Mouse (Mus musculus): ENCODE results near the gene Dnm3.

The Dnm3 gene

DNA sequence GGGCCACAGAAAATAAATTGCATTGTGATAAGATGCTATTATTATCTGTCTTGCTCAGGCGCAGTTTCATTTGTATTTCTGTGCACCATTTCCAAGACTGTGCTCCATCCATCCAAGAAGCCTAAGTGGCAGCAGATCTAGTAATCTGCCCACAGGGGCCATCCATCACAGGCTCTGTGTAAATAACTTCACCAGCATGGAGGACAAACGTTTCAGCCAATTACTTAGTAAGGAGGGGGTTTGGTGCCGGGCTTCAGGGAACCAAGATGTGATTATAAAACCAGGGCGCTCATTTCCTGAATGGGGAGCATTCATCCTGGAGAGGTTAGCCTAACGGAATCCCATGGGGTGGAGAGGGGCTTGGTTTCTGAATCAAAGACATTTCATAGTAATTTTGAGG, 222.9 kb downstream of the Dnm3 start:
- DNase-seq (ENCODE audit: extremely low spot score, low read depth, low spot score): no peak

DNA sequence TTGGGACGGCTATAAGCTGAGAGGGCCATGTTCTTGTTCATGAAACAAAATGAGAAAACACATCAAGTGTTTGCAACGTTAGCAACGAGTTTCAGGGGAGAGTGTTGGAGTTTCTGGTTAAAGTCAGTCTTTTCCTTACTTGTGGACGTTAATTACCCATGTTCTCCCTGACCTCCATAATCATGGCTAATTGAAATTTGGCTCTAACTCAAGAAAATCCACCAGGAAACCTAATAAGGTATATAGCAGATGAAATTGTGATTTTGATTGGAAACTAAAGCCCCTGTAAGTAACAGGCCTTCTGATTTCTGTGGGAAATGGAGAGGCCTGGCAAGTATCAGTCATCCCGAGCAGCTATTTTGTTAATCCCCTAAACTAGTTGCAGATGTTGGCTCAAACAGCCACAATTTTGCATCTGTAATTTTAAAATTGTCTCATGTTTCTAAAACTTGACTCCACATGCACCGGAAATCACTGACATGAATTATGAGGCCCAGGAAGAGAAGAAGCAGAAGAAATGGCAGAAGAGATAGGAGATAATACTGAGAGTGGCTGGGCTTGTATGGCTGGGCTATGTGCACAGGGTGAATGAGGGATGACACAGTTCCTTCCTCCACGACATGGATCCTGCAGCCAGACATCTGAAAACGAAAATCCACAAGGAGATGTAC, 223.7 kb downstream of the Dnm3 start:
- peak; percentile 74 for DNase-seq (ENCODE audit: extremely low spot score, low read depth, low spot score)

DNA sequence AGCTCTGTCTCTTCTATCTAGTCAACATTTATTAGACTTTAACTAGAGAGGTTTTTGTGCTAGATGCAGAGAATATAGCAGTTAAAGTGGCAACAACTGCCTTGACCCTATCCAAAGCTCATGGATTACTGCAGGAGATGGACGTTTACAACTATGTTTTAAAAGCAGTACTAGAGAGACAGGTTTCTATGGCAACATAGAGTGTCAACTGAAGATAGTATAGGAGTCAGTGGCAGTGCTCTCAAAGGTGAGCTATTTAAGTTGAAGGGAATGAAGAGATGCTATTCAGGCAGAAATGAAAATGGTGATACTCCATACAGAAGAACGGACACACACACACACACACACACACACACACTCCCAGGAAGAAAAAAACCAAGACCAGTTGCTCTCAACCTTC, 225.0 kb downstream of the Dnm3 start:
- no peak for DNase-seq (ENCODE audit: extremely low spot score, low read depth, low spot score)

DNA sequence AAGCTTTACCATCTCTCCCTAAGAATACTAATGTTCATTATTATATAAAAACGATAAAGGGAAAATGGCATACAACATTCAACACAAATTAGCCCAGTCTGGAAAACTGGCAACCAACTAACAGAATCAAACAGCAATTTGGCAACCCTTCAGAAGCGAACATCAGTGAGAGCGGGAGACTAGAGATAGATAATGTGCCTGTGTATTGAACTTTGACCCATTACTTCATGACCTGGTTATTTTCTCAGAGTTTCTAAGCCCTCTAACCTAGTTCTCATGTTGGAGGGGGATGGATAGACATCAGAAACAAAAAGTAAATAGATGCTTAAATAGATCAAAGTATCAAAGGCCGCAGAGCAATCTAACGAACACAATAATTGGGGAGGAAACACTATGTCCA, 230.6 kb downstream of the Dnm3 start:
- DNase-seq (ENCODE audit: extremely low spot score, low read depth, low spot score): no peak

DNA sequence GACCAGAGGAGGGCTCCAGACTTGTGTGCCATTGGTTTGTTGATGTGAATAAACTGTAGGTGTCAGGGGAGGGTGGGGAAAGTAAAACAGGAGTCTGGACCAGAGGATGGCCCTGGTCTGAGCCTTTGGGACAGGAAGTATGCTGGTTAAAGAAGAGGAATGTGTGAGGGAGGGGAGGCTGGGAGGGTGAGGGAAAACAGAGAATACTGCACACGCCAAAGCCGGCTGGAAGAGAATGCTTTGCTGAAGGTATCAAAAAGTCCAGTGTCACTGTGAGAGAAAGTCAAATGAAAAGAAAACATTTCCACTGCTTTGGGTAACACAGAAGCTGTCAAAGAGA, 234.2 kb downstream of the Dnm3 start:
- no peak for DNase-seq (ENCODE audit: extremely low spot score, low read depth, low spot score)

DNA sequence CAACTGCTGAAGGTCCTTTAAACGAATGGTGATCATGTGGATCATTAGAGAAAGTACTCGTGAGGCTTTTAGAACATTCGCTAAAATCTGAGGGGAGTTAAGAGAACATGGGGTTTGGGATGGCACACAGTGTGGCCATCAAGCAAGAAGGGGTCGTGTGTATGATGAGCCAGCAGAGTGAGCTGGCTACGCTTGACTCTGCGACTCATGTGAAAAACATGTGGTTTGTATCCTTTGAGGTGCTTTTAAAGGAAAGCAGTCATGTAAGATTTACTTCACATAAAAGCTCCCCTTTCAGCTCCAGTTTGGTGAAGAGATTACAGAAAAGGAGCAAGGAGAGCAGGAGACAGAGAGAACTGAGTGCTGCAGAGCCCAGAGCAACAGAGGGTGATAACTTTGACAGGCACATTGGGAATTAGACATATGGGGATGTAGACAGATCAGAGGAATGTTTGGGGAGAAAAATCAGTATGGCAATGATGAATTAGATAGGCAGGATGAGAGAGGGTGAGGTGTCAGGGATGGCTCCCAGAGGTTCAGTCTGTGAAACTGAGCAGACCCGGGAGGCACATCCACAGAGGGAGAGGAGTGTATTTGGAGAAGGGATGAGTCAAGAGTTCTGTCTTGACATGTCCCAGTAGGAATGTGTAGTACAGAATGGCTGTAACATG, 234.7 kb downstream of the Dnm3 start:
- DNase-seq (ENCODE audit: extremely low spot score, low read depth, low spot score): no peak

DNA sequence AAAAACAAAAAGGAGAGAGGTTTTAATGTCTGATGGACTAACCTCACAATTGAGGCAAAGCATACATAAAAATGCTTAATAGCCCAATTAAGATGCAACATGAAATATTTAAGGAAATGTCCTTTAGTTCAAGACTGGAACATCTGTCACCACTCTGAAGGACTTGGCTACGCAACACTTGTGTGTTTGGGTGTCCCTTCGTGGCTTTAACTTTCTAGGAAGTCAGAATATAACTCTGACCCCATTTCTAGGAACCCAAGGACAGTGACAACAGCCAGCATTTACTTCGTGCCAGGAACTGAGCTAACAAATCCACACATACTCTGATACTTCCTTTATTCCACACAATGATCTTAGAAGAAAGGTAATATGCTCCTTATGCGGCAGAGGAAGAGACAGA, 237.1 kb downstream of the Dnm3 start:
- no peak for DNase-seq (ENCODE audit: extremely low spot score, low read depth, low spot score)

DNA sequence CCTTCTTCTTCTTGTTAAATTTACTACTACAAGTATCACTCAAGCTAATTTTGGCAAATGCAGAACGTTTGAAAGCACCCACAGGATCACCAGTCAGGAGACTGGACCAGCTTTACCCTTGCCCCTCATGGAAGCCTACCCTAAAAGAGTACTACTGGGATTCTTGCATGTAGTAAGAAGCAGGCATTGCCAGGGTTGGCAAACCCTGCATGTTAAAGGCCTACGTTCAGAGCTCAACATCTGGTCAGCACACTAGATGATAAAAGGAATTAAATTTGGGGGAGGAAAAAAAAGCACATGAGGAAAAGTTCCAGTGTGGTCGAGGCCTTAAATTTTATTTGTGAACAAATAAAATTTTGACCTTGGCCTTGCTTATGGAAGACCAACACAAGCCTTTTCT, 239.2 kb downstream of the Dnm3 start:
- DNase-seq (ENCODE audit: extremely low spot score, low read depth, low spot score): no peak

DNA sequence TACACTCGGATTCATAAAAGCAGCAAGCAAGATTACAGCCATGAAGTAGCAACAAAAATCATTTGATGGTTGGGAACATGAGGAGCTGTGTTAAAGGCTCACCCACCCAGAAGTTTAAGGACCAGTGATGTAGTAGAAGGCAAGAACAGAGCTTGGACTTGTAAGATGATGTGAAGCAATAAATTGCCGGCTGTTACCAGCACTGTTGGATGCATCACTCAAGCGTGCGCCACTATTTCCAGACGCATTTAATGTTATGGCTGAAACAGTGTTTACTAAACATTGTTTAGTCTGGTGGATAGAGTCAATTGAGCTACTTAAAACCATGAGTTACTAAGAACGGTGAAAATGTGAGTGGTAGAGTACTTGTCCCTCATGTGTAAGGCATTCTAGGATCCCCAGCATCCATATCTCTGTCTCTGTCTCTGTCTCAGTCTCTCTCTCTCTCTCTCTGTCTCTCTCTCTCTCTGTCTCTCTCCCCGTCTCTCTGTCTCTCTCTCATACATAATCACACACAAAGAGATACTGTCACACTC, 241.1 kb downstream of the Dnm3 start:
- DNase-seq (ENCODE audit: extremely low spot score, low read depth, low spot score): no peak

DNA sequence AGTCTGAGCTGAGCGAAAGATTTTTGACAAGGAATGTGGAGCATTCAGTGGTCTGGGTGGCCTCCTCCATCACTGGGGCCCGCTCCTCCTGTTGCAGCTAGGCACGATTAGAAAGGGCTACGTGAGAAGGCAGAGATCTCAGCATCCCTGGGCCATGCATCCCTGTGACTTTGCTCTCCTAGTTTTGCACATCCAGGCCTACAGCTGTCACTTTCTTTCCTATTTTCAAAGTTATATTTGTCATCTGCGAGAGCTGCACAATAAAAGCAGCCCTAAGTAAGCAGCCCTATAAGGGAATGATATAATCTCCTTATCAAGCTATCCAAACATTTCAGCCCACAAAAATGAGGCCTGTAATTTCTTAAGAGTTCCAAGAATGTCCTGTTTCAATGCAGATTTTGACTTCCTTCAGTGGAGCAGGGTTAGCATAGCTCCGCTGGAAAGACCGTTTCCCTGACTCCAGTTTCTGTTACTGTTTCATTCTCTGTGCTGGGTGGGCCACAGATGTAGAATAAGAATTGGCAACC, 252.2 kb downstream of the Dnm3 start:
- peak; percentile 63 for DNase-seq (ENCODE audit: extremely low spot score, low read depth, low spot score)

DNA sequence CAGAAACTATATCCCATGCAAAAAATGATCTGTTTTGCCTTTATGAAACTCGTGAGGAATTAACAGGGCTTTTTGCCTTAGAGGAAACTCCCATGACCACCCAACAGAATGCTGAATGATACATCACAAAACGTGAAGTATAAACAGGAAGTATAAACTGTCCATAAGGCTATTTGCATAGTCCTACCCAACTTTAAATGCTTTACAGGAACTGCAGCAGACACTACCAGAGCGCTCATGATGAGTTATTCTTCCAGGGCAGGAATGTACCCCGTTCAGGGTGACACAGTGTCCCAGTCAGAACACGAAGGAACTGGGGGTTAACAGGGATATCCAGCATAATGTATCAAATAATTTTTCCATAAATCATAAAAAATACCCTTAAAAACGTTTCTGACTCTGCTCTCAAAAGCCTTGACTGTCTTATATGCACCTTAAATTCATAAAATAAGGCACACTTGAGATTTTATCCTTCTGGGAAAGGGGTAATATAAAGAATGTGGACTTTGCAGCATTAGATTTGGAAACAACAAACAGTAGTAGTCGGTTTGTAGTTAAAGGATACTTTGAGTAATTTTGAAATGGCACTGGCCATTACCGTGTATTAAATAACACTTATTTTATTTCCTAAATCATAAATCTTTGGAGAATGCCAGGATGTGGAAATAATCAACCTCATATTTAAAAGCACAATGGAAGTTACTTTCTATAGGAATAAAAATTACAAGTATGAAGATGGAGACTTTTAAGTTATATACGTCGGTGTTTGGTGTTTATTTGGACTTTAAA, 252.8 kb downstream of the Dnm3 start:
- DNase-seq (ENCODE audit: extremely low spot score, low read depth, low spot score): peak; percentile 52

DNA sequence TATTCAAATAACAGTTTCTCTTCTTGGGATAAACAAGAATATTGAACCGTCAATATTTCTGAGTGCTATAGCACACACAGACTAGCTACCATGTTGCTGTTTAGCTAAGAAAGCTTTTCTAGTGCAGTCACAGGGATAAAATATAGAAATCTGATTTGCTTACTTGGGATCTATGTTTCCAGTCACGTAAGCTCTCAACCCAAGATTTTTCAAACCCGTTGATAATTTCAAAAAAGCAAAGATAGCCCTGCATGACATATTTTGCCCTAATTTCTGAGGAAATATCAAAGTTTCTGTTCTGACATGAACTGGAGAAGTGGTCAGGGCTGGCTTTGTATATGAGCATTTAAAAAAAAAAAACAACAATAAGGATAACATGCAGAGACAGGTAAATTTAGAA, 253.8 kb downstream of the Dnm3 start:
- no peak for DNase-seq (ENCODE audit: extremely low spot score, low read depth, low spot score)

DNA sequence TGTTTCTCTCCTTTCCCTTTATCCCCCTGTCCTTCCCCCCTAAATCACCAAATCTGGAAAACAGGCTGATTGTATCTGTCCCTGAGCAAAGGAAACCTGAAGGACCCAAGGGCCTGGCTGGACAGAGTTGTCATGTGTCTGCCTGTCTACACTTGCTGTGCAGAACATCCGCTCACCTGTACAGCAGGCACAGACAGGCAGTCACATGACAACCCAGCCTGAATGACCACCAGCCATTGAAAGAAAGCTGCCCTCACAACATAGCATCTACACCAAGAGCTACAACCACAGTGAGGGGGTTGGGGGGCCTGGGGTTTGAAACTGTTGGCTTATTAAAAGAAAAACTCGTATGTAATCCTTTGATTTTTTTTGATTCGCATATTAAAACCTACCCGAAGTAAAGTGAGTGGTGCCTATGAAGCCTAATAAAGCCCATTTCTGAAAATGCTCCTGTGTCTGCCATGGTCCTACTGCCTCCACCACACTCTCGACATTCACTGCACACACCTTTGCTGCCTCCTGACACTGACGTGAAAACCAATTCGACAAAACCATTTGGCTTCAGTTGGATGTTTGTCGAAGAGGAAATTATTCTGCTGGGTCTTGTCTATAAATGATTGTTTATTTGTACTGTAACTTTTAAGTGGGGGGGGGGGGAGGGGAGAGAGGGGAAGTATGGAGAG, 254.4 kb downstream of the Dnm3 start:
- no peak for DNase-seq (ENCODE audit: extremely low spot score, low read depth, low spot score)

DNA sequence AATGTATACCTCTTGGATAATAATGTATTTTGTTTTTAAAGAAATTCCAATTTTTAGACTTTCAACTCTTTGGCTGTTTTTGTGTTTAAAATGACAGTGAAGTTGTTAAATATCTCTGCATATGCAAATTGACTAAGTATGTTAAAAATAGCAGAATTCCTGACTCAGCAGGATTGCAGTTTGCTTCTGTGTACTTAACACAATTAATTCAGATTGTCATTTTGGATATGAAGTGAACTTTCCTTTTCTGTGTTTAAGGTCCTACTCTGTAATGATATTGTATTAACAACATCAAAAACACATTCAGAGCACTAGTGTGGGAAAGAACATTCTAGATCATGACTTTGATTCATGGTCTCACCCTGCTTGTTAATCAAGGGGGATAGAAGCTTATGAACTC, 255.5 kb downstream of the Dnm3 start:
- DNase-seq (ENCODE audit: extremely low spot score, low read depth, low spot score): no peak

DNA sequence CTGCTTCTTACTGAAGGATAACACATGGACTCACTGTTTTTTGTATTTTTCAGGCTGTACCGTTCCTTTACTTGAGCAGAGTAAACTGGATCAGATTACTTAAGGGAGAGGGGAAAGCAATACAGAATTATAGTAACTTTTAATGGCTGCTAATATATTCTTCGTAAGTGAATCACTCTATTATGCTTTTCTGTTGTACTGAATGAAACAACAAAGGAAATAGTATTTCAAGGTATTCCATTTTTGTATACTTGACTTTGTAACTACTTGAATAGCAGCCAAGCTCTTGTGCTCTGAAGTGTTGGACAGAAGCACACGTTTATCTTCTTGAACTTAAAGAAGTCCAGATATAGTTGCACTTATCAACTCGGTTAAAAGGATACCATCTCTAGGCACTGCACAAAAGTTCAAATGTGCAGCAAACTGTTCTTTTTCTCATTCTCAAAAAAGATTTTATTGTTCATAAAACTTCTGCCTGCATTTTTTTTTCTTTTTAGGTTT, 256.0 kb downstream of the Dnm3 start:
- DNase-seq (ENCODE audit: extremely low spot score, low read depth, low spot score): no peak

DNA sequence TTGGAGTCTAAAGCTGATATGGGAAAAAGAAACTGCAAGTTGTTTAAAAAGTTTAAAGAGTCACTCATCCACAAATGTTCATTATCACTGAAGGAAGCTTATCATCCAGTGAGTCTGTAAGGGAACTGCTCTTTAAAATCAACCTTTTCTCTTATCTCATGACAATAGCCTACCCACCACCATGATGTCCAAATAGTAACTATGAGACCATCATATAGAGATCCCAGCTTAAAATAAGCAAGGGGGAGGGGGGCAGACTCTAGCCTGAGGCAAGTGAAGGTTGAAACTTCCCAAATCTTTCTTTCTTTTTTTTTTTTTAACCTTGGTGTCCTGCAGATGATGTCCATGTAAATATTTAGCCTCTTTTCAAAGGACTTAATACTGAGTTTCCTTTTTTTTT, 256.9 kb downstream of the Dnm3 start:
- no peak for DNase-seq (ENCODE audit: extremely low spot score, low read depth, low spot score)

DNA sequence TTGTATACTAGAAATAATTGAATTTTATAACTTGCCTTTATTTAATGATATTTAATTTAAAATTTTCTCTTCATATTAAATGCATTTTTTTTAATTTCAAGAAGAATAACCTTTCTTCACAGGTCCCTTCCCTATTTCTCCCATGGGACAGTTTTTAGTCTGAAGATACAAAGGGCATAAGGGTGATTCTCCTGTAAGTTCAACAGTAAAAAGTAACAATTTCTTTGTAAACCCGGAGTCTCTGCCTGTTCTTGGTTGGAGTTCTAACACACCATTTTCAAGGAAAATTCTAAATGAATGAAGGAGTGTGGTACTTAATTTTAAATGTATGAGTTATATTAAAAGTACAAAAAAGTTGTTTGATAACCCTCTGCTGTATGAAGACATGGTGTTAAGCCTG, 258.1 kb downstream of the Dnm3 start:
- DNase-seq (ENCODE audit: extremely low spot score, low read depth, low spot score): no peak

DNA sequence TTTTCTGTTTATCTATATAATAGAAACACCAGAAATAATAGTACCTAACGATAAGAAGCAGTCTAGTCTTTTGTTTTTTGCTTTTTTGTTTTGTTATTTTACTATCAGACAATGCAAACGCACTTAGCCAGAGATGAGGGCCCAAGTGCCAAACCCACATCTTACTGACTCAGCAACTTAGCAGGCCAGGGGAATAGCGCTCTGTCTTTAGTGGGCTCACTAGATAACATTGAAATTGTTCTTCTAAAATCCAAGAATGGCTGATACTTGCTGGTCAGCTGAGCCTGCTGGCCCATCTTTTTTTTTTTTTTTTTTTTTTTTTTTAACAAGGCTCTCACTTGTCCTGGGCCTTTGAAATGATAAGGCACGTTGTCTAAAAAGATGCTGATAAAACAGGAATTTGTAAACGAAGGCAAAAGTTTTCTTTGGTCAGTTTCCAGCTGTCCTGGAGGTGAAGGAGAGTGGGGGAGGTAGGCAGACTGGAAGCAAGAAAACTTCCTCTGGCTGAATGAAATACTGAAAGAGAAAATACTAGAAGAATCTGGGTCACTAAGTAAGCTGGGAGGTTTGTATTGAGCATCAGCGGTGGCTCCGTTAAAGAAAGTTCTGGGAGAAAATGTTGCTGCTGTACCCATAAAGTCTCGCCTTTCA, 259.2 kb downstream of the Dnm3 start:
- DNase-seq (ENCODE audit: extremely low spot score, low read depth, low spot score): no peak

DNA sequence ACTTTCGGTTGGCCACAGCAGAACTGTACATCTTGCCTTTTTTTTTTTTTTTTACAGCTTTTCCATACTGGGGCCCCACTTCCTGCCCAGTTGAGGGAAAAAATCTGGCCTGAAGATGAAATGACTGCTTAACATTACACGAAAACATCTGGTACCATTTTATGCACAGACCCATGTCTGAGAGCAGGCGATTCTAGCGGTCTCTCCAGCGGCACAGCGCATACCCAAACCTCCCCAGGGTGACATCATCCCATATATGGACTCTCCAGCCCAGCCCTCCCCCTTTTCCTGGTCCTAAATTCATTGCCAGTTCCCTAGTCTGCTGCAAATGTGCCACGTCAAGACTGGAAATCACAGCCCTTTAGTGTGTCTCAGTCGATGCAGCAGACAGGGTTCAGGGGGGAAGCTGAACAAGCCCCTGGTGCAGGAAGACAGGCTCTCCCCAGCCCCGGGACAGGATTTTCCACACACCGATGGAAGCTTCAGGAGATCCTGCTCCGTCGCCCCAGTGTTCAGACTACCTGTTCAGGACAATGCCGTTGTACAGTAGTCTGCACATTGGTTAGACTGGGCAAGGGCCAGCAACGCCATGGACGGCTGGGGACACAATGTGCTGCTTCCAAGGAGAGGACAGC, 260.4 kb downstream of the Dnm3 start:
- DNase-seq (ENCODE audit: extremely low spot score, low read depth, low spot score): peak; percentile 92

DNA sequence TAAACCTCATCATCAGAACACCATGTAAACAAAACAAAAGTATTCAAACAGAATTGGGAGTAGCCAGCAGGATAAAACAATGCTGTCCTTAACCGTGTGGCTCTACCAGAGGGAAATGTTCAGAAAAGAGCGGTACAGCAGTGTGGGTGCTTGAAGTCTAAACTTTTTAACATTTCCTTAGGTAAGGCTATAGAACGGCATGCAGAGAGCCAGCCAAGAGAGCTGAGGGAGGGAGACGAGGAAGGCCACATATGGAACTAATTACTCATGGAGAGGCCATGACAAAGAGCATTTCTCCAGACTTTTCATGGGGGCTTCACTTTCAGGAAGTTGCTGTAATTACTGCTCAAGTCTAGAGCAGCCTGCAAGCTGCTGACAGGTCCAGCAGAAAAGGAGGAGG, 261.2 kb downstream of the Dnm3 start:
- peak; percentile 93 for DNase-seq (ENCODE audit: extremely low spot score, low read depth, low spot score)

Data from hindlimb bud, embryonic 11.5 days (tissue).